Mouse (Mus musculus) inflammation-experienced regulatory T-cells, adult 6 months (primary cell): Measurements from ENCODE around the gene Eif4g2. TPM values are rescaled to one million over a fixed set of nuclear protein-coding genes. Genes with fewer than 3 reads are reported as not detected.

Experiments used
- ATAC-seq: one replicate; pipeline ENCODE4 v1.8.0; 2017
- polyA plus RNA-seq, 3 experiments: library from polyadenylated mRNA; unstranded; fragments of 100-300 nt; shearing (Covaris generic); gene quantifications; one replicate each; pipeline ENCODE4 v1.2.1; 2017

Eif4g2 gene
- polyA plus RNA-seq, 3 experiments from 2014 or later = 799 to 1,002 (median 808) TPM

GRCm38 (mm10) chr7:111069439-111070166 is 13.2 kb downstream of the Eif4g2 start:
- ATAC-seq = no peak

GRCm38 (mm10) chr7:111068181-111068580 is 14.6 kb downstream of the Eif4g2 start:
- ATAC-seq = no peak

DNA sequence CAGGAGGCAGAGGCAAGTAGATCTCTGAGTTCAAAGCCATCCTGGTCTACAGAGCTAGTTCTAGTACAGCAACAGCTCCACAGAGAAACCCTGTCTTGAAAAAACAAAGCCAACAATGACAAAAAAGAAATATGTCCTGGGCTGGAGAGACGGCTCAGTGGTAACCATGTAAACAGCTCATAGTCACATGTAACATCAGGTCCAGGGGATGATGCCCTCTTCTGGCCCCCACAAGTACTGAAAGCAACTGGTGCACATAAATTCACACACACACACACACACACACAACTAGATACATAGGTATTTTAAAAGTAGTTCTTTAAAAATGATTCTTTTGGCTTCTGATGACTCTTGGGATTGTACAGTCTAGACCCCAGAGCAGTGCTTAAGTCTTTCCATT is 19.9 kb downstream of the Eif4g2 start:
- no peak for ATAC-seq

- no peak for ATAC-seq
These were observed 23.3 kb downstream of the Eif4g2 start for GRCm38 (mm10) chr7:111059527-111059926.

GRCm38 (mm10) chr7:111055984-111056657 is 26.7 kb downstream of the Eif4g2 start:
- no peak for ATAC-seq

- ATAC-seq = no peak
These were observed 27.6 kb downstream of the Eif4g2 start for GRCm38 (mm10) chr7:111055221-111055620.

DNA sequence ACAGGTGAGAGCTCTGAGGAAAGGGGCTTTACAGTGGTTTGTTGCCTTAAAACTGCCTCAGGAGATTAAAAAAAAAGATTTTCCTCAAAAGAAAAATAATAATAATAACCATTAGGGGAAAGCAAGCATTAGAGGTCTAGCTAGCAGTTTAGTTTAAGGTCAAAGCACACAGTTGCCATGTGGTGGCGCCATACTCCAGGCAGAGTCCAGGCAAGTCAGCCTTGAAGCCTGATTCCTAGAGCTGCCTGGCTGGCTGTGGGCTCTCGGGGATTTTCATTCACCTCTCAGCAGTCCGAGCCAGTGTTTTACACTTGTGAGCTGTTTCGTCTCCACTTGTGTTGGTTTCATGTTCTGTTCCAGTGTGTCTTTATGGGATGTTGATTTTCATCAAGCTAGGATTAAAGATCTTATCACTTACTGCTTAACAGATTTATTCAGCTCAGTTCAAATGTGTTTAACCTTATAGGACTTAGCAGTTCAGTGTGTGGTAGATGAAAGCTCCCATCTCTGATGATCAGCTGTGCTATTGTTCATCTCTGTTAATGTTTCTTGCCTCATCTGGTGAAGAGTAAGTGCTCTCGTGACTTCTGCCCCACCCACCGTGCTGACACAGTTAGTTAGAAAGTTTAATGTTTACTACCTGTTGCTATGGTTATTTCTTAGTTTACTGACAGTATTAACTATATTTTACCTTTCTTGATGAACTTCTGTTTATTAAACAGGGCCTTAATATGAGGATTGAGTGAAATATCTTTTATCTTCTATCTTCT is 33.0 kb downstream of the Eif4g2 start:
- peak; percentile 75 for ATAC-seq

DNA sequence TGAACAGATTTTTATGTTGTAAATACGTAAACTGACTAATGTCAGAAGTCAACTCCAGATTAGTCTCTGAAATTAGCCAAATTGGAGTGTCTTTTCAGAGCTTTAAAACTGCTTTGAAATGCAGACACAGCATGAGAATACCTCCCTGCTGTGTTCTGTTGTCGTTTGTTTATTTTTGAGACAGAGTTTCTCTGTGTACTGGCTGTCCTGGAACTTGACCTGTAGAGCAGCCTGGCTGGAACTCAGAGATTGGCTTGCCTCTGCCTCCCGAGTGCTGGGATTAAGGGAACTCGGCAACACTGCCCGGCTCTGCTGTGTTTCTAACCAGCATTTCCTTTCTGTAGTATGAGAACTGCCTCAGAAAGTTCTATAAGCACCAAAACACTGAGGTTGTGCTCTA is 33.9 kb downstream of the Eif4g2 start:
- ATAC-seq = no peak

DNA sequence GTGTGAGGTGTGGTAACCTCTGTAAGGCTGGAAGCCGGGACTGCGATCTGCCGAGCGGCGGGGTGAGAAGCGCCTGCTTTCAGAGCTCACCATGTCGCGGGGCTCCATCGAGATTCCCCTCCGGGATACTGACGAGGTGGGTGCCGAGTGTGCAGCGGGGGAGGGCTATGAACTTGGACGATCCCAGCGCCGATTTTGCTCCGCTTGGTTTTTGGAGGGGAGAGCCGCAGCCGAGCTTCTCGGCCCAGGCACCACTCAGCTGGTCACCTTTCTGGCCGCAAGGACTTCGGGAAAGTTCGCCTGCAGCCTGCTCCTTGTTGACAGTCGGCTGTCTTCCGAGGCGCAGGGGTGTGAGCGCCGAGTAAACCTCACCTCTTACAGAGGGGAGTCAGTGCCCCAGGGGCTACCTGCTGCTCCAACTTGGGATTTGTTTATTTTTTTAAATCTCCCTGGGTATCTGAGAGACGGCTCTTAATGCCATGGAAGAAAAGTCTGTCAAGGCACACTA is 53.7 kb downstream of the Eif4g2 start:
- peak; percentile 64 for ATAC-seq

- peak; percentile 93 for ATAC-seq
These were observed 54.4 kb downstream of the Eif4g2 start, which contains the start of gene Ctr9 for GRCm38 (mm10) chr7:111028281-111029045. Ctr9 (plus strand) TSS chr7:111028951.

DNA sequence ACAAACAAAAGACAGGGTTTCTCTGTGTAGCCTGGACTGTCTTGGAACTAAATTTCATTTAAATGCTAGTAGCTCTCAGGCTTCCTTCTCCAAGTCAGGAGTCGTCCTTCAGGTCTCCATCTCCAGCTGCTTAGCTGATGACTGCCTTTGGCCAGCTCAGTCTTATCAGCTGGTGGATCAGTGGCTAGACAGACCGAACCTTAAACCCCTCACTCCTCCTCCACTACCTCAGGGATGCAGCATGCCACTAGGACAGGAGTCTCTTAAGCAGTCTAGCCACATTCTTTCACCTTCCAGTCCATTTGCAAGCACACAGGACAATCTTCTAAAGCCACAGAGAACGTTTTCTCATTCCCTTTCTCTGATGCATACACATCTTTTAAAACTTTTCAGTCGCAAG is 57.9 kb downstream of the Eif4g2 start:
- ATAC-seq = no peak

DNA sequence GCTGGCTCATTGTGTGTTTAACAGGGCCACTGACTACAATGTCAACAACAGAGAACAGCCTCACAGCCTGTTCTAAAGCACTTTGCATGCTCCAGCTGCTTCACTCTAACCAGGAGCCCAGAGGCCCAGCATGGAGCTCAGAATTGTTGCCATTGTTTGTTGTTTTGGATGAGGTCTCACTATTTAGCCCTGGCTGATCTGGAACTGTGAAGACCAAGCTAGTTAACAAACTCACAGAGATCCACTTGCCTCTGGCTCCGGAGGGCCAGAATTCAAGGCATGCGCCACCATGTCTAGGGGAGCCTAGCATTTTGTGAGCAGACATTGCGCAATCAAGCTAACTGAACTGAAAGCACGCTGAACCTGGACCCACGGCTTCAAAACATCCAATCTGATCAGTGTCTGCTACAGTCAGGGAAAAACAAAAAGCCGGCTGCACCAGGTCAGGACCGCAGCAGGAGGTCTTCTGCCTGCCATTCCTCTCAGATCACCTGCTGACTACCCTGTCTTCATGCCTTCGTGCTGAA is 58.7 kb downstream of the Eif4g2 start:
- no peak for ATAC-seq

DNA sequence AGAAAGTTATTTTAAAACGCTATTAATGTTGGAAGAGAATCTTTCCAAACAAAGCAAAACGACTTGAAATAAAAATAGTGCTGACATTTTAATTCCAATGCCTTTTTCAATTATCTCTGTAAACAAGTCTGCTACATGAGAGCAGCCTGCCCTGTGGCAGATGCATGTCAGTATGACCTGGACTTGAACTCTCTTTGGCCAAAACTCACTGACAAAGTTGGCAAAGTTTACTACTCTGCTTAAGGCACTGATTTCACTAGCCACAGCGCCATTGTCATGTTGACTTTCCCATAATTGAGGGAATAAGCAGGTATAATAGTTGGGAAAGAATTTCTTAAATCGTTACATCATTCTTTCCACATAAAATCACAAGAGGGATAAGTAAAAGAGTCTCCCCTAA is 62.0 kb downstream of the Eif4g2 start:
- no peak for ATAC-seq

Other genes with a start within 250 kb of the Eif4g2 start
- gene Rnf141, start 238.6 kb downstream of the Eif4g2 start, polyA plus RNA-seq = 10 to 100 TPM; 13.0 to 20.0 (median 13.1) TPM
- gene Lyve1, start 219.8 kb downstream of the Eif4g2 start, polyA plus RNA-seq = not detected
- under 1 TPM in 2 of 3 experiments, not detected in 1; 0.46 to 0.87 TPM for gene Mrvi1, start 100.6 kb downstream of the Eif4g2 start, polyA plus RNA-seq
- gene Ctr9, start 54.1 kb downstream of the Eif4g2 start, polyA plus RNA-seq = 10 to 100 TPM; 37.7 to 42.2 (median 40.0) TPM